Mouse (Mus musculus): Measurements from ENCODE around the gene Nrxn3.

Nrxn3 gene

GRCm38 (mm10) chr12:89333486-89333885 lies 610.8 kb downstream of the Nrxn3 start:
- CTCF ChIA-PET, result interaction anchor here (0.7 kb wide), 1 partner anchor 562 kb away, joined by 3 read pairs; no protein-coding TSS in a partner anchor

DNA sequence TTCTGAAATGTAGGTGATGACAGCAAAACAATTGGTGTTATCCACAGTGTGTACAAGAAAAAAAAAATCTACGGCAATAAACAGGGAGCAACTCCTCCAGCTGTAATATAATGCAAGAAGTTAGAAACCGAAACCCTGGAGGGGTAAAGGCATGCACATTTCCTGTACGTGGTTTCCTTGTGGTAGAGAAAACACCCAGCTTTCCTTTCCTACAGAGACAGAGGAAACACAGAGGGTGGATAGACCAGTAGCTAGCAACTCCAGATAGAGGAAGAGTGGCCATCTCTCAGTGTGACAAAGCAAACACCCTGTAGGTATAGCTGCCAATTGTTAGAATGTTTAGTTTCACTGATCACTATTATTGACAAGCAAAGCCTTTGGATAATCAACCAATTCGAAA lies 642.2 kb downstream of the Nrxn3 start:
- CTCF ChIA-PET, result no interaction called here

DNA sequence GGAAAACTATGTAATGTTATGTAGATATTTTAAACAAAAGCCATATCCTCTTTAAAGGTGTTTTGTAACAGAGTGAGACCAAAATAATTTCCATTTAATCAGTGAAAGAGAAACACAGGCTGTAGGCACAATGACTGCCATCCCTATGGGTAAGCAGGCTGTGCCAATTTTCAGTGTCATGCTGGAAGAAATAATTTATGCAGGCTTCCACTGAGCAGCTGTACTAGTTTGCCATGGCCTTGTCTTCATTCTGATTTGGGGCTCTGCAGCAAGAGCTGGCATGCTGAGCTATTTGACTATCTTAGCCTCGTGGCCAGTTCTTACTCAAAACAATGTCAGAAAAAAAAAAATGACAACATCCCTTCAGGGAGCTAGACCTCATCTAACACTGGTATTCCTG lies 647.3 kb downstream of the Nrxn3 start:
- CTCF ChIA-PET, result no interaction called here

- CTCF ChIA-PET, result no interaction called here
Measured at GRCm38 (mm10) chr12:89376600-89376999, 653.9 kb downstream of the Nrxn3 start.

- CTCF ChIA-PET, result no interaction called here
Measured at GRCm38 (mm10) chr12:89377051-89377643, 654.5 kb downstream of the Nrxn3 start.

- CTCF ChIA-PET, result no interaction called here
Measured at GRCm38 (mm10) chr12:89377687-89378086, 655.0 kb downstream of the Nrxn3 start.

GRCm38 (mm10) chr12:89383254-89383653 lies 660.6 kb downstream of the Nrxn3 start:
- CTCF ChIA-PET, result no interaction called here

DNA sequence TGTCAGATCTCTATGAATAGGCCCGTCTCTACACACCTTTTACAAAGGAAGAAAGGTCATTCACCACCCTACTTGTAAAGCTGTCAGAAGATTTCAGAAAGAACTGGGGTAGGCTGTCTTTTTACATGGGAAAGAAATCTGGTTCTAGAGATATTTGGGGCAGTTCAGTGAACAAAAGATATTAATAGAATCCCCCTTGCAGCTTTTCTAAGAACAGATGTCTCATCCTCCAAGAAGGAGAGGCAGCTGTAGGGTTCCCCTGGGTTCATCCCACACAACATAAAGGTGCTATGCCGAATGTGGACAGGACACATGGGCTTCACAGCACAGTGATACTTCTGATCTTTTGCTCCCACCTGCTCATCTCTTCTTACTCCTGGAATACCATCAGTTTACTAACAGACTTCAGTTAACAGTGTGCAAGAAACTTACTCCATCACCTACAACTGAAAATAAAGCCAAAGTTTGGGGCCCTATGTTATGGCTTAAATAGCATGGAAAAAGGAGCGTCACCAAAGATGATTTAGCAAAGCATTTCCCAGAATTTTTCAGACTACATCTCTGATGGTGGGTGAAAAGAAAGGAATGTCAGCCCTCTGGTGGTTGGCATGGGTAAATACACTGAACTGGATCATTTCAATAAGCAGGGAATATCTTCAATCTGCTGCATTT lies 672.6 kb downstream of the Nrxn3 start:
- CTCF ChIA-PET, result no interaction called here

- CTCF ChIA-PET, result no interaction called here
Measured at GRCm38 (mm10) chr12:89436519-89436918, 713.8 kb downstream of the Nrxn3 start.

DNA sequence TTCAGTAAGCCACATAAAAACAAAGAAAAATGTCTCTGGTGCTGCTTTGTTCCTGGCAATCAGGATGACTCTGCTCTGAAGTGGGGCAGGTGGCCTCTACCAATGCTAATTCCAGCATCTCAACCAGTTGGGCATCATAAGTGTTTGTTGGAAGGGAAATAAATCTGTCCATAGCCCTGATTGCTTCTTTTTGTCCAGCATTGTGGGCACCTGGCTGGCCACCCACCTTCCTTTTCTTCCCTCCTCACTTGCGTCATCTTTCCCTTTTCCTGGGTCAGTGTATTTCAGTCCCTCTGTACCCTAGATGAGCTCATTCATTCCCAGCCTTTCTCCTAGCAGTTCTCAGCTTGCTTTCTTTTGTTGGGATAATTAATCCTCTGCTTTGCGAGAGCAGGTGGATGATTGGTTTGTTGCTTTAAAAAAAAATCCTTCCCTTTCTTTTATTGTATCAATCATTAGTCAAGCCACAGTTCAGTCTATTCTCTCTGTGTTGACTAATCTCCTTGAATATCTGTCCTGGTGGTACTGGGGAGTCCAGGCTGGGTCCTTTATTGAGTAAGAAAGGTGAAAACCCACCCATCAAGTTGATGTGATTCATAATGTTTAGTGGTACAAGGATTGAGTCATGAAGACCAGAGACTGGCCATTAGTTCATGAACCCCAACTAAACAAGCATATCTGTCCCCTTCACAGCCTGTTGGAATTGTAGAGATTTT lies 719.8 kb downstream of the Nrxn3 start:
- CTCF ChIA-PET, result no interaction called here

GRCm38 (mm10) chr12:89450667-89451298 lies 728.1 kb downstream of the Nrxn3 start:
- CTCF ChIA-PET, result no interaction called here

- CTCF ChIA-PET, result no interaction called here
Measured at GRCm38 (mm10) chr12:89470226-89470625, 747.5 kb downstream of the Nrxn3 start.

DNA sequence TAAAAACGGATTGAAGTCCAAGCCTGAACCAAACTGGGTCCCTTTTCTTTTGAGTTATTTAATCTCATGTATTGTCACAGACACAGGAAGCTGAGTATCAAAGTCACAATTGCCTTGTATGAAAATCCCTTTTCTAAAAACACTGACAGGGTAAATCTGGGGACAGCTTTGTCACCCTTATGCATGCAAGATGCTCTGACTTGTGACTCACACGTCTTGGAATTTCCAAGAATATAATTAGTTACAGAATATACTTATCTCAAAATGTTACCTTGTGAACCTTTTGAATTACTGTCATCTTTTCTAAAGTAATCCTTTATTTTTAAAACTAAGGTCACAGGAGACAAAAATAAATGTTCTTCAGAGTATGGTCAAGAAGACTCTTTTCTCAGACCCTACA lies 748.6 kb downstream of the Nrxn3 start:
- CTCF ChIA-PET, result no interaction called here

GRCm38 (mm10) chr12:89471874-89472273 lies 749.2 kb downstream of the Nrxn3 start:
- CTCF ChIA-PET, result no interaction called here

DNA sequence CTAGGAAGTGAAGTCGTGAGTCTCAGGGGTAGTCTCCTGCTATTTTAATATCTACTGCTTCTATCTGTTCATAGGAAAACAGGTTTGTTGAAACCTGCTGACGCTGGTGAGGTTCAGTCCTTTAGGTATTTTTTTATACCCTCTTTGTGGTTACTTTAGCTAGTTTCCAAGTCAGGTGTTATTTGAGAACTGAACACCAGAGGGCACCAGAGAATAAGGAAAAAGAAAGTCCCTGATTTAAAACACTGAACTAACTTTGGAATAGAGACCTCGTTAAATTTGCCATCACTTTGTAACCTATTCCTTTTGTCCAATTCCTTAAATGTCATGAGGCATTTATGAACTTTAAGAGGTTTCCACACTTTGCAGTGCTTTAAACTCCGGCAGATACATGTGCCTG lies 756.4 kb downstream of the Nrxn3 start:
- CTCF ChIA-PET, result no interaction called here

GRCm38 (mm10) chr12:89482223-89482622 lies 759.5 kb downstream of the Nrxn3 start:
- CTCF ChIA-PET, result no interaction called here

- CTCF ChIA-PET, result no interaction called here
Measured at GRCm38 (mm10) chr12:89504026-89504425, 781.4 kb downstream of the Nrxn3 start.

- CTCF ChIA-PET, result no interaction called here
Measured at GRCm38 (mm10) chr12:89505121-89505764, 782.6 kb downstream of the Nrxn3 start.

DNA sequence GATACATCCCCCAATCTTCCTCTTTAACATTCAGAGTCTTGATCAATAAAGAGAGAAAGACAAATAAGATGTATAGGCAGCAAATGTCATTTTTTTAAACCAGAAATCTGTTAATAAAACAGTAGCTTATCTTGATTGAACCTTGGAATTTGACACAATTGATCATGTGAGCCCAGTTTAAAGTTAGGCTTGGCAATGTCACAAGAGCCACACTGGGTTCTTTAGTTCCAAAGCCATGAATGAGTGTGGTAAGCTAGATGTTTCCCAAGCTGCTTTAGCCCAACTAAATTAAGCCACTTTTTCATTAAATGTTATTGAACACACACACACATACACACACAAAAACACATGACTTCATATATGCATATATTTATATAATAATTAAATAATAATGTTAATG lies 786.3 kb downstream of the Nrxn3 start:
- CTCF ChIA-PET, result no interaction called here

GRCm38 (mm10) chr12:89513759-89514158 lies 791.1 kb downstream of the Nrxn3 start:
- CTCF ChIA-PET, result no interaction called here

- CTCF ChIA-PET, result no interaction called here
Measured at GRCm38 (mm10) chr12:89516046-89516445, 793.4 kb downstream of the Nrxn3 start.

DNA sequence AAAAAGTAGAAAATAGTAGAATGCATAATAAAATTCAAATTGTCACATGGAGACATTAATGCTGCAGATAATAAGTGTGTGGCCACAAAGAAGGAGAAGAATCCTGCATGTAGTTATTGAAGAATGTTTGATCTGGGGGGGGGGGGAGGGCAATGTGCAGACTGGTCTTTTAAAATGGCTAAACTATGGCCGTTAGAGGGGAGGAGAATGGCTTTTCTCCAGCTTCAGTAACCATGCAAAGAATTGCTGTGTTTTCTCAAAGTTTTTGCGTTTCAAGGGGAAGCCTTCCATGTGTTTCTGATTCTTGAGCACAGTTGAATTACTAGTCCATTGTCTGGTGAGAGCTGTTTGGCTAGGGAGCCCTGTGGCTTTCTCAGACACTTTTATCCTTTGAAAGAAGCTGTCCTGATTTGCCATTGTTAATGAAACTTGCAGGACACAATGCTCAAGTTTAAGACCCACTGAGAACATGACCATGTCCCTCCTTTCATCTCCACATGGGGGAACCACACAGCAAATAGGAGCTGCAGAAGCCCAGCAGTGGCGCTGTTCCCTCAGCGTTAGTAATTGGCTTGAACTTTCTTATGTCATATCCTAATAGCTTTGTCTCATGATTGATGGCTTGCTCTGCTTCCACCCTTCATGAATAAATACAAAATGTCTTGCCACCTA lies 808.1 kb downstream of the Nrxn3 start:
- CTCF ChIA-PET, result no interaction called here
